Mouse (Mus musculus) ES-E14 (cell line): ENCODE measurements at regions not wholly inside any gene's neighbourhood (a gene's known extent, or its start where the extent isn't known, plus 50 kb on each side); places are given as distances from the start of the nearest gene placed in this dataset.

Source experiments
- DNase-seq: peaks from one replicate; pipeline ENCODE4 v3.0.0-alpha.2; 2013; ENCODE audit warnings: low read depth, low spot score
- H3K27ac ChIP-seq: 2 replicates; pipeline ENCODE4 v1.5.1; 2012; ENCODE audit warnings: low read depth, mild to moderate bottlenecking, low read length, moderate library complexity, mixed read lengths; ENCODE audit not compliant: poor library complexity, insufficient read depth, severe bottlenecking
- H3K36me3 ChIP-seq: 2 replicates; pipeline ENCODE4 v1.6.1; 2012; ENCODE audit warnings: mild to moderate bottlenecking, low read length, moderate library complexity, mixed read lengths; ENCODE audit not compliant: control insufficient read depth, poor library complexity, insufficient read depth, severe bottlenecking
- H3K4me1 ChIP-seq, 2 experiments: fragments of 150-350 bp in 1 of 2; sonication (generic) in 1 of 2; 2 replicates each; pipeline ENCODE4 v1.6.1; 2012; ENCODE audit warnings: low read length in 2 of 2, mild to moderate bottlenecking in 1 of 2, mixed read lengths in 1 of 2; ENCODE audit not compliant: control insufficient read depth in 2 of 2, insufficient read depth in 2 of 2, poor library complexity in 1 of 2
- H3K4me3 ChIP-seq, 2 experiments: fragments of 150-350 bp in 1 of 2; sonication (generic) in 1 of 2; 2 replicates each; pipeline ENCODE4 v1.5.1; 2012; ENCODE audit warnings: low read length in 2 of 2, low read depth in 1 of 2, mild to moderate bottlenecking in 1 of 2, mixed read lengths in 1 of 2; ENCODE audit not compliant: insufficient read depth in 1 of 2, poor library complexity in 1 of 2, severe bottlenecking in 1 of 2
- H3K9ac ChIP-seq: 2 replicates; pipeline ENCODE4 v1.6.1; 2012; ENCODE audit warnings: low read depth, mild to moderate bottlenecking, low read length, mixed read lengths; ENCODE audit not compliant: poor library complexity, insufficient read depth, severe bottlenecking
- H3K9me3 ChIP-seq: fragments of 150-350 bp; sonication (generic); 2 replicates; pipeline ENCODE4 v1.6.1; 2012; ENCODE audit warnings: low read depth, mild to moderate bottlenecking, low read length; ENCODE audit not compliant: control insufficient read depth, insufficient read depth
- CHD2 ChIP-seq: IDR thresholded peaks from 2 replicates; pipeline ENCODE4 v1.6.1; 2014; ENCODE audit warnings: mild to moderate bottlenecking, low read depth, low read length, inconsistent platforms
- HCFC1 ChIP-seq: IDR thresholded peaks from 2 replicates; pipeline ENCODE4 v1.6.1; 2012; ENCODE audit warnings: low read length, inconsistent platforms, borderline replicate concordance; ENCODE audit not compliant: insufficient read depth
- MAFK ChIP-seq: IDR thresholded peaks from 2 replicates; pipeline ENCODE4 v1.6.1; 2014; ENCODE audit warnings: mild to moderate bottlenecking, low read depth, low read length, inconsistent platforms; ENCODE audit not compliant: insufficient read depth
- ZC3H11A ChIP-seq: IDR thresholded peaks from 2 replicates; pipeline ENCODE4 v1.6.1; 2012; ENCODE audit warnings: low read depth, mild to moderate bottlenecking, inconsistent platforms, low read length, borderline replicate concordance
- ZNF384 ChIP-seq: IDR thresholded peaks from 2 replicates; pipeline ENCODE4 v1.6.1; 2012; ENCODE audit warnings: low read depth, low read length, inconsistent platforms
- in situ Hi-C, 2 experiments: fragments of 600-800 bp; cut with MboI; formaldehyde crosslinking; loops; one replicate each; pipeline ENCODE4 v1.15.1; 2025; ENCODE audit warnings: low sequenced_read_pairs in 2 of 2, inconsistent platforms in 1 of 2; ENCODE audit not compliant: unreplicated experiment in 2 of 2

- H3K9ac ChIP-seq: no peak overlapping the region
- H3K36me3 ChIP-seq: no peaks in the 10 kb centered on the region
- in situ Hi-C loops: no loop called here
- no peak for TF ChIP-seq ZNF384
- no peak for TF ChIP-seq MAFK
- TF ChIP-seq CHD2: no peak
- no peak for TF ChIP-seq HCFC1
- TF ChIP-seq ZC3H11A: no peak
- H3K4me3 ChIP-seq: no peak overlapping the region
- no peak overlapping the region for H3K27ac ChIP-seq
- H3K4me1 ChIP-seq: no peaks in the 10 kb centered on the region
- no peaks in the 10 kb centered on the region for H3K9me3 ChIP-seq
- peak; percentile 11 for DNase-seq
These were observed 152.7 kb upstream of the Habp2 start for GRCm38 (mm10) chr19:56134081-56134818.

- Histone ChIP-seq H3K4me3 (no peak overlapping the region), H3K9ac (no peak overlapping the region), H3K4me1 (no peaks in the 10 kb centered on the region), H3K9me3 (no peaks in the 10 kb centered on the region), H3K36me3 (no peaks in the 10 kb centered on the region), H3K27ac (no peak overlapping the region)
- in situ Hi-C loops: no loop called here
- no peak for TF ChIP-seq CHD2
- no peak for TF ChIP-seq ZC3H11A
- no peak for TF ChIP-seq ZNF384
- no peak for TF ChIP-seq HCFC1
- TF ChIP-seq MAFK: no peak
- DNase-seq: no peak
These were observed 151.5 kb upstream of the Habp2 start for GRCm38 (mm10) chr19:56135306-56135928.

DNA sequence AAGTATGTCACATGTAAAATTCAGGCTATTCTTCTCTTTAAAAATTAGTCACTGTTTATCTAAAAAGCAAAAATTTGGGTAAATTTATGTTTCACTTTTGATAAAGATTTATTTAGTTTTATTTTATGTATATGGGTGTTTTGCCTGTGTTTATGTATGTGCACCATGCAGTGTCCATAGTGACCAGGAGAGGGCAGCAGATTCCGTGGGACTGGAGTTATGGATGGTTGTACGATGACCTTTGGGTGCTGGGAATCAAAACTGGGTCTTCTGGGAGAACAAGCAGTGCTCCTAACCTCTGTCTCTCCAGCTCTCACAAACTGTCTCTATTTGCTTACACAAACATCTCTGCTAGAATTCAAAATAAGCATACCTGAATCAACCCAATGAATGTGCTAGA, 146.4 kb upstream of the Habp2 start:
- Histone ChIP-seq H3K36me3 (no peaks in the 10 kb centered on the region), H3K4me1 (no peaks in the 10 kb centered on the region), H3K4me3 (no peak overlapping the region), H3K9me3 (no peaks in the 10 kb centered on the region), H3K9ac (no peak overlapping the region), H3K27ac (no peak overlapping the region)
- in situ Hi-C loops: no loop called here
- TF ChIP-seq HCFC1 (no peak), CHD2 (no peak), MAFK (no peak), ZNF384 (no peak), ZC3H11A (no peak)
- no peak for DNase-seq

DNA sequence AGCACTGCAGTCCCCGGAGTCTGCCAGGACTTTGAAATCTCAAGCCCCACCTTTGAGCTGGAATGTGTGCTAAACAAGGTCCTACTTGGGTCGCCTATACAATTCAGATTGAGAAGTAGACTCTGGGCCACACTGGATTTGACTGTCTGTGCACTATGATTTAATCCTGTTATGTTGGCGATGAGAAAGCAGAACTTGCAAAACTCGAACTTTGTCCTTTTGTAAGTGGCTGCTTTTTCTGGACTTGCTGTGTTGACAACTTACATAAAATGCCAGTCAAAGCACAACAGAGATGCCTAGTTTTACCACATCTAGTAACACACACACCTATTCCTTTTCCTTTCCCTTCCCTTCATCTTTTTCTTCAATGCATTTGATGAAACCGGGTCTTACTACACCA, 142.7 kb upstream of the Habp2 start:
- Histone ChIP-seq H3K9ac (no peak overlapping the region), H3K27ac (no peak overlapping the region), H3K4me1 (no peaks in the 10 kb centered on the region), H3K36me3 (no peaks in the 10 kb centered on the region), H3K4me3 (no peak overlapping the region), H3K9me3 (no peaks in the 10 kb centered on the region)
- TF ChIP-seq ZC3H11A (no peak), MAFK (no peak), ZNF384 (no peak), CHD2 (no peak), HCFC1 (no peak)
- in situ Hi-C loops: no loop called here
- no peak for DNase-seq
